Mouse (Mus musculus): Measurements from ENCODE around the gene Egfl7. TPM values are rescaled to one million over a fixed set of nuclear protein-coding genes. Genes with fewer than 3 reads are reported as not detected.

Egfl7 gene
- 110 and 119 TPM in 2 replicates for polyA plus RNA-seq (2014; fragmentation: Nextera tagmentation; extraction: Ambion mirVana)

DNA sequence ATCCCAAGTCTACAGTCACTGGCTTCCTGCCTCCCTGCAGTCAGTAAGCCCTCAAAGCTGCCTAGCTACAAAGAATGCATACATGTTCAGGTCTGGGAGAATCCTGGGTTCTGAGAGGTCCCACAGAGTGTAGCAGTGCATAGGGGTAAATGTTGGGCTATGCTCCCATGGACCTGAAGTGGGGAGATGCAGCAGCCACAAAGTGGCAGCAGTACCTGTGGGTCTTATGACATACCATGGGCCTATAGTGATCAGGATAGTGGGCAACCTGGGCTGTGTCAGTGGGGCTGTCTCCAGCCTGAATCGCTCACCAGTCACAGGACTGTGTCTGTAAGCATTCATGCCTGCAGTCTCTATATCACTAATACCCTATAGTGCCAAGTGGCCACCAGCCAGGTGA, at the start of gene Egfl7:
Egfl7 (plus strand) TSS at position 301 of the 400 bp plus-strand sequence.
- Histone ChIP-seq H3K9me3 (ENCODE audit: control insufficient read depth, low read length) (no peaks in the 10 kb centered on the region), H3K4me3 (ENCODE audit: low read depth, low read length) (no peak within 1 kb of the TSS), H3K27me3 (replicated peaks; ENCODE audit: control insufficient read depth, insufficient read depth, low read length) (no peaks in the 10 kb centered on the region), H3K27ac (replicated peaks; ENCODE audit: low read depth, low read length) (peak within 1 kb of the TSS; percentile 58), H3K9ac (ENCODE audit: low read depth, low read length) (no peak within 1 kb of the TSS), H3K36me3 (ENCODE audit: control insufficient read depth, insufficient read depth, low read length) (no peaks in the 10 kb centered on the region), H3K4me1 (ENCODE audit: control insufficient read depth, insufficient read depth, low read length) (peaks cover 6% of the 10 kb centered on the region; the same call in 1 of the 2 replicates), H3K4me2 (ENCODE audit: low read depth, low read length) (no peak within 1 kb of the TSS)
- DNase-seq (ENCODE audit: low spot score), result no peak
- WGBS, result 100% methylated on average over 1 of the region's 1 CpGs
- no peak for ATAC-seq (ENCODE audit: low read depth)

DNA sequence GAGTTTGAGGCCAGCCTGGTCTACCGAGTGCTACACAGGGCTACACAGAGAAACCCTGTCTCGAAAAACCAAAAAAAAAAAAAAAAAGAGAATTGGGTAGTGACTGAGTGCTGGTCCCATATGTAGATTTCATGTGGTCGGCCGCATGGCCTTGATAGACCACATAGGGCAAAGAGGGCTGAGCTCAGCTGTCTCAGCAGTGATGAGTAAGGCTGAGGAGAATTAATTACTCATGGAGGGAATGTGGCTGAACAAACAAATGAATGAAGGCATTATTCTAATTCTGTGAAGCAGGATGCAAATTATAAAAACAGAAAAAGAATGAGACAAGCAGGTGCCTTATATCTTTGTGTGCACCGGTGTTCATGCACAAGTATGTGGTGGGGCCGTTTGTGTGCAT, 48.0 kb upstream of the Egfl7 start:
- no peak overlapping the region for H3K4me3 ChIP-seq (ENCODE audit: low read depth, low read length)
- WGBS, result 81% methylated on average over 6 of the region's 6 CpGs
- H3K4me2 ChIP-seq (ENCODE audit: low read depth, low read length), result no peak overlapping the region
- H3K27ac ChIP-seq (replicated peaks; ENCODE audit: low read depth, low read length), result no peak overlapping the region
- H3K36me3 ChIP-seq (ENCODE audit: control insufficient read depth, insufficient read depth, low read length), result no peaks in the 10 kb centered on the region
- H3K9ac ChIP-seq (ENCODE audit: low read depth, low read length), result no peak overlapping the region
- no peaks in the 10 kb centered on the region for H3K9me3 ChIP-seq (ENCODE audit: control insufficient read depth, low read length)
- no peaks in the 10 kb centered on the region for H3K27me3 ChIP-seq (replicated peaks; ENCODE audit: control insufficient read depth, insufficient read depth, low read length)
- ATAC-seq (ENCODE audit: low read depth) (no peak), DNase-seq (ENCODE audit: low spot score) (no peak)
- H3K4me1 ChIP-seq (ENCODE audit: control insufficient read depth, insufficient read depth, low read length), result peaks cover 9% of the 10 kb centered on the region; the same call in 1 of the 2 replicates

DNA sequence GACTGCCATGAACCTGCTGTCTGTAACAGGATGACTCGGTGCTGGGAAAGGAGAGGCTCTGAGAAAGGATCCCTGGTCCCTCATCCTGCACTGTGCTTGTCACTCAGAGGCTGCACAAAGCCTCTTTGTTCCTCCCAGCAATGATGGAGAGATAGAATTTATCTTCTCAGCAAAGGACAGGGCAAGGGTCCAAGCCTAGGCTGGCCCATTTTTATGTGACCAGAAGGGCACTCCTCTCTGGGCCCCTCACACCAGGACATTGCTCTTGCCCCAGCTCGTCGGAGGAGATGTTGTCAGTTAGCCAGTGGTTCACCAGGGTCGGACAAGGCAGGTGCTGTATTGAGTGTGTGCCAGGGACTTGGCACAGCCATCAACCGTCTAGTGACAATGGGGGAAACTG, 46.6 kb upstream of the Egfl7 start:
- Histone ChIP-seq H3K9ac (ENCODE audit: low read depth, low read length) (no peak overlapping the region), H3K4me3 (ENCODE audit: low read depth, low read length) (no peak overlapping the region), H3K4me1 (ENCODE audit: control insufficient read depth, insufficient read depth, low read length) (peaks cover 4% of the 10 kb centered on the region; the same call in 1 of the 2 replicates), H3K36me3 (ENCODE audit: control insufficient read depth, insufficient read depth, low read length) (no peaks in the 10 kb centered on the region), H3K9me3 (ENCODE audit: control insufficient read depth, low read length) (no peaks in the 10 kb centered on the region), H3K4me2 (ENCODE audit: low read depth, low read length) (no peak overlapping the region), H3K27ac (replicated peaks; ENCODE audit: low read depth, low read length) (no peak overlapping the region), H3K27me3 (replicated peaks; ENCODE audit: control insufficient read depth, insufficient read depth, low read length) (no peaks in the 10 kb centered on the region)
- DNase-seq (ENCODE audit: low spot score), result peak; percentile 21
- no peak for ATAC-seq (ENCODE audit: low read depth)
- 28% methylated on average over 5 of the region's 5 CpGs for WGBS

DNA sequence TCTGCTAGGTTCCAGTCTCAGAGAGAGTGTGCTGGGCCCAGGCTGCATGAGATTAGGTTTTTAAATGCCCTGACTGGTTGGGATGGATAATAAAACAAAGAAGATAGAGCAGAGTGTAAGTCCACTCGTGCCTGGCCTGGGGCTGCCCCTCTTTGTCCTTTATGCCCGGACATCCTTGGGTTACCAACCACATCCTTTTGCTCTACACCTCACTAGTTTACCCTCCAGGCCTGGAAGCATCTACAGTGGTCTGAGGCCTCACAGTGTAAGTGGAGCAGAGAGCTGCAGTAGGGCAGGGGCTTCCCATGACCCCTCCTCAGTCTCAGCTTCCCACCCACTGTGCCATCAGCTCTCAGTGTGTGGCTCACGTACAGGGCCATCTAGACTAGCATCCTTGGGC, 45.7 kb upstream of the Egfl7 start:
- no peak for DNase-seq (ENCODE audit: low spot score)
- 76% methylated on average over 3 of the region's 3 CpGs for WGBS
- H3K9me3 ChIP-seq (ENCODE audit: control insufficient read depth, low read length), result no peaks in the 10 kb centered on the region
- H3K27ac ChIP-seq (replicated peaks; ENCODE audit: low read depth, low read length), result no peak overlapping the region
- no peaks in the 10 kb centered on the region for H3K36me3 ChIP-seq (ENCODE audit: control insufficient read depth, insufficient read depth, low read length)
- ATAC-seq (ENCODE audit: low read depth), result no peak
- no peak overlapping the region for H3K9ac ChIP-seq (ENCODE audit: low read depth, low read length)
- peaks cover 4% of the 10 kb centered on the region; the same call in 1 of the 2 replicates for H3K4me1 ChIP-seq (ENCODE audit: control insufficient read depth, insufficient read depth, low read length)
- H3K4me3 ChIP-seq (ENCODE audit: low read depth, low read length), result no peak overlapping the region
- no peaks in the 10 kb centered on the region for H3K27me3 ChIP-seq (replicated peaks; ENCODE audit: control insufficient read depth, insufficient read depth, low read length)
- H3K4me2 ChIP-seq (ENCODE audit: low read depth, low read length), result no peak overlapping the region

DNA sequence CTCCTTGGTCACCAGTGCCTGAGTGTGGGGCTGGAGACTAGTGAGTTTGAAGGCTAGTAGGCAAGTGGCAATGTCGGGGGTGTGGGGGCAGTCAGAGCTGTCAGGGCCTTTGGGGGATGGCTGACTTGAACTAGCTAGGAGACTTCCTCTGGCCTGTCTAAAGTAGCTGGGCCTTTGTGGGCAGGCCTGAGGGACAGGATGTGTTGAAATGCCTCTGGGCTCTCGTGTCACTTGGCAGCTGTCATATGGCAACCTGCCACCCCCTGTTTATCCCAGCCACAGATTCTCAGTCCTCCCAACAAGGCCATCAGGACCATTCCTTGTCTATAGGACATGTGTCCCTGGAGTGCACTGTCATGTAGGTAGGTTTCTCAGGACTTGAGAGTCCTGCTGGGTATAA, 45.2 kb upstream of the Egfl7 start:
- Histone ChIP-seq H3K9me3 (ENCODE audit: control insufficient read depth, low read length) (no peaks in the 10 kb centered on the region), H3K4me1 (ENCODE audit: control insufficient read depth, insufficient read depth, low read length) (peaks cover 4% of the 10 kb centered on the region; the same call in 1 of the 2 replicates), H3K4me3 (ENCODE audit: low read depth, low read length) (no peak overlapping the region), H3K36me3 (ENCODE audit: control insufficient read depth, insufficient read depth, low read length) (no peaks in the 10 kb centered on the region), H3K27me3 (replicated peaks; ENCODE audit: control insufficient read depth, insufficient read depth, low read length) (no peaks in the 10 kb centered on the region), H3K4me2 (ENCODE audit: low read depth, low read length) (no peak overlapping the region), H3K9ac (ENCODE audit: low read depth, low read length) (no peak overlapping the region), H3K27ac (replicated peaks; ENCODE audit: low read depth, low read length) (no peak overlapping the region; the same call in 1 of the 2 replicates)
- WGBS, result 72% methylated on average over 2 of the region's 2 CpGs
- DNase-seq (ENCODE audit: low spot score) (peak; percentile 21), ATAC-seq (ENCODE audit: low read depth) (no peak)

DNA sequence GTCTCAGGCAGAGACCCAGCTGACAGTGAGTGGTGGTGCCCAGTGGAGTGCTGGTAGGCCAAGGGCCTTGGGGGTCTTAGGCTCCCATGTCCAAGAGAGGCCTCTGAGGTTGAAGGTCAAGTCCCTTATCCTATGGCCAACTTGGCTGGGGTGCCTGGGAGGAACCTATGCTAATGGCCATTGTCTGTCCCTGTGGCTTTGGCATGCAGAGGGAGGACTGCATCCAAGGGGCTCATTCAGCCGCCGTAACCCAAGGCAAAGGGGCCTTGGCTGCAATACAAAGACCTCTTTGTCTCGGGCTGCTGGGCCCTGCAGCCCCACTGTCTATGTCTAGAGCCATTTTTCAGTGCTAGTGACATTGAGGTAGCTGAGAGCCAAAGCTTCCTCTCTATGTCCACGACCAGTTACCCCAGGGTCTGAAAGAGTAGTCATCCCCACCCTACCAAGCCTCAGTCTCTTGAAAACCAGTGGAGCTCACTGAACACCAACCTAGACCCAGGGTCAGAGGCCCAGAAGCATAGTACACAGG, 44.2 kb upstream of the Egfl7 start:
- no peak overlapping the region for H3K9ac ChIP-seq (ENCODE audit: low read depth, low read length)
- H3K4me3 ChIP-seq (ENCODE audit: low read depth, low read length), result no peak overlapping the region
- H3K36me3 ChIP-seq (ENCODE audit: control insufficient read depth, insufficient read depth, low read length), result no peaks in the 10 kb centered on the region
- no peak overlapping the region for H3K27ac ChIP-seq (replicated peaks; ENCODE audit: low read depth, low read length)
- ATAC-seq (ENCODE audit: low read depth), result no peak
- DNase-seq (ENCODE audit: low spot score), result peak; percentile 57
- no peak overlapping the region for H3K4me2 ChIP-seq (ENCODE audit: low read depth, low read length)
- no peaks in the 10 kb centered on the region for H3K9me3 ChIP-seq (ENCODE audit: control insufficient read depth, low read length)
- peaks cover 4% of the 10 kb centered on the region; the same call in 1 of the 2 replicates for H3K4me1 ChIP-seq (ENCODE audit: control insufficient read depth, insufficient read depth, low read length)
- WGBS, result 36% methylated on average over 4 of the region's 4 CpGs
- no peaks in the 10 kb centered on the region for H3K27me3 ChIP-seq (replicated peaks; ENCODE audit: control insufficient read depth, insufficient read depth, low read length)

DNA sequence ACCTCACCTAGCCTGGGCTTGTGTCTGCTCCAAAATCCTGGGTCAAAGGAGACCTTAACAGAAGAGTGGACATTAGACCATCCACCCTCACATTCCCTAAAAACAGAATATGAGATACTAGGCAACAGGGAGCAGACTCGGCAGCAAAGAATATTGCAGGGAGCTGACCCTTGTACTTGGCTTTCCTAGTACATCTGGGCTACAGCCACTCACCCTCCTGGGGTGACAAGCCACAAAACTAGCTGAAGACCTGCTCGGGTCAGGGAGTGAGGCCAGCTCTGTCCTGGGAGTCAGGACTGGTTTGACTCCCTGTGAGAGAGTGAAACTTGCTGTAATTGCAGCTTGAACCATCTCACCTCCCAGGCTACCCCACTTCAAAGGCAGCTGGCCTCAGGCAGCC, 40.3 kb upstream of the Egfl7 start:
- no peak for ATAC-seq (ENCODE audit: low read depth)
- no peaks in the 10 kb centered on the region for H3K36me3 ChIP-seq (ENCODE audit: control insufficient read depth, insufficient read depth, low read length)

DNA sequence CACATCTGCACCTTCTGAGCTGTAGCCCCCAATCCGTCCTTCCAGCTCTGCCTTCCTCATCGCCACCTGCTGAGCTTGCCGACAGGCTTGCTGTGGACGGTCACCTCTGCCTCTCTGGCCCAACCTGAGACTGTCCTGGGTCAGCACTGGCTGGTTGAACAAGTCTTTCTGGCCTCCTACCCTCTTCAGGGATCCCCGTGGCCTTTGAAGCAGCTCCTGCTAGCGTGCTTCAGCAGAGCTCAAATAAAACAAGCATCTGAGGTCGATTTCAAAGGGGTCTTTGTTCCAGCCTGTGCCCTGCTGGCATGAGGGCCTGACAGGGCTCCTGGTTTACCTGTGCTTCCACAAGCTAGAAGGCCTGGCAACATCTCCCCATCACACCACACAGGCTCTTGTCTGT, 39.1 kb upstream of the Egfl7 start:
- peaks cover 9% of the 10 kb centered on the region for H3K4me1 ChIP-seq (ENCODE audit: control insufficient read depth, insufficient read depth, low read length)
- no peak for ATAC-seq (ENCODE audit: low read depth)
- WGBS, result 29% methylated on average over 7 of the region's 7 CpGs
- H3K4me2 ChIP-seq (ENCODE audit: low read depth, low read length), result no peak overlapping the region
- no peak overlapping the region for H3K4me3 ChIP-seq (ENCODE audit: low read depth, low read length)
- no peaks in the 10 kb centered on the region for H3K36me3 ChIP-seq (ENCODE audit: control insufficient read depth, insufficient read depth, low read length)
- no peaks in the 10 kb centered on the region for H3K27me3 ChIP-seq (replicated peaks; ENCODE audit: control insufficient read depth, insufficient read depth, low read length)
- H3K27ac ChIP-seq (replicated peaks; ENCODE audit: low read depth, low read length), result peak overlapping the region; percentile 54
- H3K9ac ChIP-seq (ENCODE audit: low read depth, low read length), result no peak overlapping the region
- DNase-seq (ENCODE audit: low spot score), result no peak
- H3K9me3 ChIP-seq (ENCODE audit: control insufficient read depth, low read length), result no peaks in the 10 kb centered on the region

More for the DNA sequence above, 40.3 kb upstream of the Egfl7 start:
- Histone ChIP-seq H3K4me1 (ENCODE audit: control insufficient read depth, insufficient read depth, low read length) (peaks cover 14% of the 10 kb centered on the region), H3K9me3 (ENCODE audit: control insufficient read depth, low read length) (no peaks in the 10 kb centered on the region), H3K4me3 (ENCODE audit: low read depth, low read length) (no peak overlapping the region), H3K27ac (replicated peaks; ENCODE audit: low read depth, low read length) (no peak overlapping the region), H3K9ac (ENCODE audit: low read depth, low read length) (no peak overlapping the region), H3K27me3 (replicated peaks; ENCODE audit: control insufficient read depth, insufficient read depth, low read length) (no peaks in the 10 kb centered on the region), H3K4me2 (ENCODE audit: low read depth, low read length) (no peak overlapping the region)
- 58% methylated on average over 2 of the region's 2 CpGs for WGBS
- no peak for DNase-seq (ENCODE audit: low spot score)

DNA sequence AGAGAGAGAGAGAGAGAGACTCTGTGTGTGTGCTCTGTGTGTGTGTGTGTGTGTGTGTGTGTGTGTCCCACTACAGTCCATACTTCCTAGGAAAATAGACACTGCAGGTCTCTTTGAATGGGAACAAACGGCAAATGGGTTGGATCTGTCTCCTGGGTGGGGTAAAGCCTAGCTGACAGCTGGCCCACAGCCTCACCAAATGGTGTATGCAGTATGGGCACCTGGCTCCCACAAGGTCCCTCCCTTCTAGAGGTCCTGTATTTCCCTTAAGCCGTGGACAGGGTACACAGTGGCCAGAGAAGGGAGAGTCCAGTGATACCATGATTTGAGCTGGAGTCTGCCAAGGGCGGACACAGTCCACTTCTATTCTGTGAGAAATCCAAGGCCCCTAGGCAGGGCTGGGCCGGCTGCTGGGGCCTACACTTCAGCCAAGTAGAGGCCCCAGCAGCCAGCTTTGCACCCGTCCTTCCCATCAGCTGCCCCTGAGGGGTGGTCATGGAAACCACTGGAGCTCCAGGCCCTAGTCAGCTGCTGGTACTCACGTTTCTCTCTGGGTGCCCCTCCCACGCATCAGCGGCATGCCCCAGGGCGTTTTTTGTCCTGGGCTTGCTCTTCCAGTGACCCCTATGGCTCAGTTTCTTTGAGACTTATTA, 38.4 kb upstream of the Egfl7 start:
- Histone ChIP-seq H3K4me2 (ENCODE audit: low read depth, low read length) (no peak overlapping the region), H3K4me3 (ENCODE audit: low read depth, low read length) (no peak overlapping the region), H3K27me3 (replicated peaks; ENCODE audit: control insufficient read depth, insufficient read depth, low read length) (no peaks in the 10 kb centered on the region), H3K9ac (ENCODE audit: low read depth, low read length) (no peak overlapping the region), H3K36me3 (ENCODE audit: control insufficient read depth, insufficient read depth, low read length) (no peaks in the 10 kb centered on the region), H3K27ac (replicated peaks; ENCODE audit: low read depth, low read length) (peak overlapping the region; percentile 54; the same call in 1 of the 2 replicates), H3K9me3 (ENCODE audit: control insufficient read depth, low read length) (no peaks in the 10 kb centered on the region), H3K4me1 (ENCODE audit: control insufficient read depth, insufficient read depth, low read length) (peaks cover 9% of the 10 kb centered on the region)
- WGBS, result 21% methylated on average over 8 of the region's 9 CpGs
- ATAC-seq (ENCODE audit: low read depth) (peak; percentile 79), DNase-seq (ENCODE audit: low spot score) (peak; percentile 71)

All from embryonic facial prominence, embryonic 14.5 days (tissue).